Mouse (Mus musculus): ENCODE data around the gene Mapkap1. TPM values are rescaled to one million over a fixed set of nuclear protein-coding genes. Genes with fewer than 3 reads are reported as not detected.

Mapkap1 gene
- polyA plus RNA-seq, 1 experiment from 2014 or later, result 117 TPM

DNA sequence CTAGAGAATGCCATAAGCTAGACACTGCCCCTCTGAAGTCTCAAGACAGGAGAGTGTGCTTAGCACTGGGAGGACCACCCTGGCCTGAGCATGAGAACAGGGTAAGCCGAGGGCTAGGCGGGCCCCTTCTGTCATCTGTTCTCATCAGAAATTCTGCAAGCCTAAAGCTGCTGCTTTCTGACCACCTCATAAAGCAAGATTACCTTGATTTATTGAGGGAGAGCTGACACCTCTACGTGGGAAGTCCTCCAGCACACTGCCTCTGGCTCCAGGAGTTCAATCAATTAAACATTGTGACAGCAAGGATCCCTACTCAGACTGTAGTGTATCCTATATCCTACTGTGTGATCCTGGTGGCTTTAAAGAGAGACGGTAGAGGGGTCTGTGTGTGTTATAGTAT is 166.5 kb downstream of the Mapkap1 start:
- WGBS, result 4% methylated on average over 4 of the region's 4 CpGs
- Histone ChIP-seq H3K36me3 (no peaks in the 10 kb centered on the region), H3K9ac (replicated peaks) (no peak overlapping the region), H3K4me1 (replicated peaks) (peaks cover 79% of the 10 kb centered on the region), H3K27ac (0 out of 2 replicates have a peak overlapping the region, but pooled peaks have one; percentile 12), H3K4me2 (no peak overlapping the region), H3K4me3 (replicated peaks) (no peak overlapping the region), H3K27me3 (peaks cover 7% of the 10 kb centered on the region), H3K9me3 (no peaks in the 10 kb centered on the region)
- peak; percentile 40; the same call in 1 of the 2 replicates for ATAC-seq (ENCODE audit: insufficient number of reproducible peaks, insufficient read depth, low FRiP score, low TSS enrichment, low read depth)

DNA sequence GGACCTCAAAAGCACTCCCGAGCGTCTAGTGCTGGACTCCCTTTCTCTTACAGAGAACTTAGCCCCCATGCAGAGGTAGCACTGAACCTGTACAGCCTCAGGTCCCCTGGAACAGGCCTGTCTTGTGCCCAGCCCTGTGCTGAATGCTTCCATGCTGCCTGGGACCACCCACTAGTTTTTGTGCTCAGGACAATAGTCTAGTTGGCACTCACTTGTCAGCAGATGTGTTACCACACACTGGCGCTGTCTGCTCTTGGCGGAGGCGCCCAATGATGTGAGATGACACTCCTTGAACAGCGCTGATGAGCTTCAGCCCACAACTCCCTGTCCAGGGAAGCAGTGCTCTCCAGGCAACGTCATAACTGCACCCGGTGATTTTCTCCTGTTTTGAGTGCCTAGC is 182.0 kb downstream of the Mapkap1 start:
- Histone ChIP-seq H3K9ac (replicated peaks) (no peak overlapping the region), H3K4me3 (replicated peaks) (no peak overlapping the region), H3K27ac (no peak overlapping the region), H3K36me3 (peaks cover 31% of the 10 kb centered on the region), H3K4me1 (replicated peaks) (peaks cover 22% of the 10 kb centered on the region), H3K4me2 (no peak overlapping the region), H3K27me3 (no peaks in the 10 kb centered on the region), H3K9me3 (no peaks in the 10 kb centered on the region)
- 82% methylated on average over 8 of the region's 8 CpGs for WGBS
- no peak for ATAC-seq (ENCODE audit: insufficient number of reproducible peaks, insufficient read depth, low FRiP score, low TSS enrichment, low read depth)

DNA sequence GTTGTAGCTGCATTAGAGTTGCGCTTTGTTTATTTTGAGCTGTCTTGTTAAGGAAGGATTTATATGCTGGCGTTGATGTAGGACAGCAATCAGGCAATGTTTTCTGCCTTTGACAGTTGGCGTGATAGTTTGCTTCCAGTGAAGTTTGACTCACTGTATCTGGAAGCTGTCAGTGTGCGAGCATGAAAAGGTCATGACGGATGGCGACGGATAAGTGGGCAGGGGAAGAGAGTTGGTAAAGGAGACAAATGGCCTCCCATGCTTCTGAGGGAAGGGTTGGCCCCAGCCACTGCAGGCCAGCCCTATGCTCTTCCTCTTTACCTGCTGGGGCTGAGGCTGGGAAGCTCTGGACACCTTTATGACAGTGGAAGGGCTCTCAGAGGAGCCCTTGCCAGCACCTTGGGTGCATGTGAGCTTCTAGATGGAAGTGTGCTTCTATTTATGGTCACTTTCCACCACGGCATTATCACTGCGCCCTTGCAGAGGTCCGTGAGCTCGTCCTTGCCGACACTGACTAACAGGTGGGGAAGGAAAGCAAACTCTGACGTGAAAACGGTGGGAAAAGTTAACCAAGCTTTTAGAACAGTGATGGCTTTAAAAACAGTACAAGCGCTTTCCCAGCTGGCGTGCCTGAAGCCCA is 185.3 kb downstream of the Mapkap1 start:
- ATAC-seq (ENCODE audit: insufficient number of reproducible peaks, insufficient read depth, low FRiP score, low TSS enrichment, low read depth), result no peak
- Histone ChIP-seq H3K4me1 (replicated peaks) (peaks cover 22% of the 10 kb centered on the region), H3K4me2 (no peak overlapping the region), H3K9me3 (no peaks in the 10 kb centered on the region), H3K36me3 (0 out of 2 replicates have a peak, but pooled peaks cover 6% of the 10 kb centered on the region), H3K4me3 (replicated peaks) (no peak overlapping the region), H3K27me3 (no peaks in the 10 kb centered on the region), H3K9ac (replicated peaks) (no peak overlapping the region), H3K27ac (peak overlapping the region; percentile 82)
- 45% methylated on average over 16 of the region's 16 CpGs for WGBS

DNA sequence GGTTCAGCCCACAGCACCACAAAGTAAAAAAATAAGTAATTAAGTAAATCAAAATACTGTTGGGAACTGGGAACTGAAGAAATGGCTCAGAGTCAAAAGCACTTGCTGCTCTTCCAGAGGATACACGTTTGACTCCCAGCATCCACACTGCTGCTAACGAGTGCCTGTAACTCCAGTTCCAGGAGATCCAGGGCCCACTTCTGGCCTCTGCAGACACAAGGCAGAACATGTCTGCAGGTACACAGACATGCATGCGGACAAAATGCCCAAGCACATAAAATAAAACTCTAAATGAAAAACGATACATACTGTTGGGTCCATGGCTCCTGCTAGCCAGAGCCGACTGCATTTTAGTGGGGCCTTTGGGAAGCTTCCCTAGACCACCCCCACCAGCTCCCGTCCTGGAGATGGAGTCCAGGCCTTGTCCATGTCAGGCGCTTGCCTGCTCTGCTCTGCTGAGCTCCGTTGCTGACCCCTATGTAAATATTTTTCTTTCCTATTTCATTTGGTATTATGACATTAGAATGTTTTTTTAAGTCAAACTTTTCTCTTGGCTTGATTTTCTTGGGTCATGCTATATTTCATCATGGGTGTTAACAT is 185.9 kb downstream of the Mapkap1 start:
- 33% methylated on average over 8 of the region's 8 CpGs for WGBS
- Histone ChIP-seq H3K9ac (replicated peaks) (no peak overlapping the region), H3K27ac (peak overlapping the region; percentile 82), H3K4me2 (no peak overlapping the region), H3K4me1 (replicated peaks) (peaks cover 22% of the 10 kb centered on the region), H3K9me3 (no peaks in the 10 kb centered on the region), H3K36me3 (0 out of 2 replicates have a peak, but pooled peaks cover 3% of the 10 kb centered on the region), H3K4me3 (replicated peaks) (no peak overlapping the region), H3K27me3 (no peaks in the 10 kb centered on the region)
- no peak; the same call in 1 of the 2 replicates for ATAC-seq (ENCODE audit: insufficient number of reproducible peaks, insufficient read depth, low FRiP score, low TSS enrichment, low read depth)

- 89% methylated on average over 5 of the region's 5 CpGs for WGBS
- Histone ChIP-seq H3K9me3 (no peaks in the 10 kb centered on the region), H3K4me3 (replicated peaks) (no peak overlapping the region), H3K36me3 (peaks cover 6% of the 10 kb centered on the region), H3K4me1 (replicated peaks) (peaks cover 18% of the 10 kb centered on the region), H3K9ac (replicated peaks) (no peak overlapping the region), H3K4me2 (no peak overlapping the region), H3K27ac (no peak overlapping the region), H3K27me3 (no peaks in the 10 kb centered on the region)
- ATAC-seq (ENCODE audit: insufficient number of reproducible peaks, insufficient read depth, low FRiP score, low TSS enrichment, low read depth), result no peak
Observed at GRCm38 (mm10) chr2:34594001-34594400, 187.4 kb downstream of the Mapkap1 start.

DNA sequence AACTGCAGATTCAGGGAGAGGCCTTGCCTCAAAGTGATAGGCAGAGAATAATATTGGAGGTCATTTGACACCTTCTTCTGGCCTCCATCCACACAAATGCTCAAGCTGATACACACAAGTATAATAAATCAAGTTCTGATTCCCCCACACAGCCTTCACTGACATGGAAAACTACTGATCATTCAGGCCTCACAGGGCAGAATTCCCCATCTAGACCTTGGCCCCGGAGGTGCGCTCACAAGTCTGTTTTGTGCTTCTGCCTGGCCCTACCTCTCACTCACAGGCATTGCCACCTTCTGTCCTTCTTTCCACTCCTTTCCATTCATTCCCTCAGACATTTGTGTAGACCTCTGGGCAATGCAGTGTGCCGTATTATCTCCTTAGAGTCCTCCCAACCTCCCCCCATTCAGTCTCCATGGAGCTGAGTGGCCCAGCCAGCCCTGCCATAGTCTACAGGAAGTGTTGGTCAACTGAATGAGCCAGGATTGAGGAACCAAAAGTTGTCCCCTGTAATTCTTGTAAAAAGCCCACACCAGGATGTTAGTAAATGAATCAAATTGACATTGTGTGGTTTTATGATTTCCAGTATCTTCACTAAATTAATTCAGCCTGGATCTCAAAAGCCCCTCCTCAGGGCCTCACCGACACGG is 193.2 kb downstream of the Mapkap1 start:
- no peaks in the 10 kb centered on the region for H3K27me3 ChIP-seq
- no peak overlapping the region for H3K27ac ChIP-seq
- H3K9ac ChIP-seq (replicated peaks), result no peak overlapping the region
- no peak overlapping the region for H3K4me2 ChIP-seq
- peaks cover 12% of the 10 kb centered on the region for H3K36me3 ChIP-seq
- peaks cover 41% of the 10 kb centered on the region for H3K4me1 ChIP-seq (replicated peaks)
- no peak overlapping the region for H3K4me3 ChIP-seq (replicated peaks)
- no peak for ATAC-seq (ENCODE audit: insufficient number of reproducible peaks, insufficient read depth, low FRiP score, low TSS enrichment, low read depth)
- 52% methylated on average over 5 of the region's 5 CpGs for WGBS
- no peaks in the 10 kb centered on the region for H3K9me3 ChIP-seq

- Histone ChIP-seq H3K9ac (replicated peaks) (no peak overlapping the region), H3K27ac (no peak overlapping the region), H3K4me2 (no peak overlapping the region), H3K4me1 (replicated peaks) (peaks cover 41% of the 10 kb centered on the region), H3K4me3 (replicated peaks) (no peak overlapping the region), H3K36me3 (peaks cover 12% of the 10 kb centered on the region), H3K9me3 (no peaks in the 10 kb centered on the region), H3K27me3 (no peaks in the 10 kb centered on the region)
- ATAC-seq (ENCODE audit: insufficient number of reproducible peaks, insufficient read depth, low FRiP score, low TSS enrichment, low read depth), result no peak
- WGBS, result 2% methylated on average over 7 of the region's 7 CpGs
Observed at GRCm38 (mm10) chr2:34600734-34601133, 194.2 kb downstream of the Mapkap1 start.

DNA sequence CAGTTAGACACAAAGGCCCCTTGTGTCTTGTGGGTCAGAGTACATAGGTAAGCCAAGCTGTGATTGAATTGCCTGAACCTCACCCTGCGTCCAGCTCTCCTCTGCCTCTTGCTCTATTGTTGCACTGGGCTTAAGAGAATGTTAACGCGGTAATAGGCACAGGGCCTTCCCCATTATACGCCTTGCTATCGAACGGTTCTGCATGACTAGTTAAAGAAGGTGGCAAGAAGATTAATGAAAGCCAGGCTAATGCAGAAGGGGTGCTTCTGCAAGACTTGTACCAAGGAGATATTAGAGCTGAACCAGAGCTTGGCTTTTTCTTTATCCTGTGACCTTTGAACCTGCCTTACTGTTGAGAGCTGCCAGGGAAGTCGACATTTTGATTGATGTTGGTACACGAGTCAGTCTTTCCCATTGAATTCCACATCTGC is 195.6 kb downstream of the Mapkap1 start:
- ATAC-seq (ENCODE audit: insufficient number of reproducible peaks, insufficient read depth, low FRiP score, low TSS enrichment, low read depth), result no peak
- no peak overlapping the region for H3K9ac ChIP-seq (replicated peaks)
- WGBS, result 21% methylated on average over 8 of the region's 8 CpGs
- H3K4me3 ChIP-seq (replicated peaks), result no peak overlapping the region
- H3K9me3 ChIP-seq, result no peaks in the 10 kb centered on the region
- peaks cover 18% of the 10 kb centered on the region for H3K36me3 ChIP-seq
- H3K27me3 ChIP-seq, result no peaks in the 10 kb centered on the region
- peaks cover 41% of the 10 kb centered on the region for H3K4me1 ChIP-seq (replicated peaks)
- H3K4me2 ChIP-seq, result no peak overlapping the region
- H3K27ac ChIP-seq, result no peak overlapping the region

DNA sequence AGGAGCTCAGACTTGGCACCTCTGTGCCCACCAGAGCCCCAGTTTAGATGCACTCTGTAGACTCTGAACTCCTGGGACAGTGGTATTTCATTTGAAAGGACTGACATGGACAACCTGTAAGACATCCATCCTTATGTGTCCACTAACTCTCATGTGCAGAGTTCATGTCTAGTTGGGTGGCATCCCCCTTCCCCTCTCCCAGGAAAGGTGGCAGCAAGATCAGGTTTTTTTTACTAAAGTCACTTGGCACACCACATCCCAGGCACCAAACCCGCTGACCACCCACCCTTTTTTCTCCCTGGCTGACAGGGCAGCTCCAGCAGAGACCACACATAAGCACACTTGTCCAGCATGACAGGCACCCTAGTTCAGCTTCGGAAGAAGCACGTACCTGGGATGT is 196.3 kb downstream of the Mapkap1 start:
- Histone ChIP-seq H3K9ac (replicated peaks) (no peak overlapping the region), H3K9me3 (no peaks in the 10 kb centered on the region), H3K27me3 (no peaks in the 10 kb centered on the region), H3K4me3 (replicated peaks) (no peak overlapping the region), H3K4me2 (no peak overlapping the region), H3K27ac (no peak overlapping the region), H3K36me3 (peaks cover 18% of the 10 kb centered on the region), H3K4me1 (replicated peaks) (peaks cover 41% of the 10 kb centered on the region)
- 71% methylated on average over 3 of the region's 3 CpGs for WGBS
- no peak for ATAC-seq (ENCODE audit: insufficient number of reproducible peaks, insufficient read depth, low FRiP score, low TSS enrichment, low read depth)

DNA sequence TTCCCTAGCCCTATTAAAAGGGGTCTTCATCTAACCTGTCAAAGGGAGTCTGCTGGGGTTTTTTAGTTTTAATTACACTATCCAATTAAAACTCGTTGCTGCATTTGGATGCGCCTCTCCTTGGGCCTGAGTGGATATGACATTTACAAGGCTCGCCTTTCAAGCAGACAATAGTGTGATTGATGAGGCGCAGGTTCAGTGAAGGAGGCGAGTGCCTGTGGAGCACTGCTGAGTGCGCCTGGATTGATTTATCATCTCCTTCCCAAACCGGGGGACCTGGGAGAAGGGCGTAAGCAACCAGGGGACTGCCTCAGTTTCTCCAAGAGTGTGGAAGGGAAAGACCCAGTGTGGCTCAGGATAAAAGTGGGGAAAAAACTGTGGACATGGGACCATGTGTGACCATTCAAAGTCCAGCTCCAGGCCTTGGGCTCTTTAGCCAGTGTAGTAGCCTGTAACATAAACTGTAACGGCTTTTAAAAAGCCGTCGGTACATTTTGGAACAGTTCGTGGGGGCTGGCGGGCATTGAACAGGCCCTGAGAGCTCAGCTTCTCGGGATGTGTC is 197.2 kb downstream of the Mapkap1 start:
- H3K9me3 ChIP-seq, result no peaks in the 10 kb centered on the region
- peaks cover 19% of the 10 kb centered on the region for H3K36me3 ChIP-seq
- H3K27ac ChIP-seq, result no peak overlapping the region
- no peak overlapping the region for H3K4me3 ChIP-seq (replicated peaks)
- 34% methylated on average over 14 of the region's 14 CpGs for WGBS
- no peak overlapping the region for H3K4me2 ChIP-seq
- no peaks in the 10 kb centered on the region for H3K27me3 ChIP-seq
- H3K9ac ChIP-seq (replicated peaks), result 0 out of 2 replicates have a peak overlapping the region, but pooled peaks have one; percentile 18
- H3K4me1 ChIP-seq (replicated peaks), result peaks cover 41% of the 10 kb centered on the region
- ATAC-seq (ENCODE audit: insufficient number of reproducible peaks, insufficient read depth, low FRiP score, low TSS enrichment, low read depth), result no peak

DNA sequence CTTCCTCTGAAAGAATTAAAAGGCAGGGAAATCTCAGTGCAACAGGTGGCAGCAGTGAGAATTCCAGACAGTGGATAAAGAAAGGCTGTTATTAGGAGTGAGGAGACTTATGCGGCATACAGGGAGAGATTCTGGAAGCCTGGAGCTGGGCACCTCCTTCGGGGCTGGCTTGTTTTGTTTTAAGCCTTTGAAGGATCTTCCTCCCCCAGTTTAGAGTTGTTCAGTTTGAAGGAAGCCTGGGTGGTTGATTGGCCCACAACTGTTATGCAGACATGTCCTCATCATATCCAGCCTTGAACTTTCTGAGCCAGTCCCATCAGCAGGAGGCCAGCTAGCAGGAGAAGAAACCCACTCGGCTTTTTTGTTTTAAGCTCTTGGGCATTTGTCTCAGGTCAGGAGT is 198.5 kb downstream of the Mapkap1 start:
- ATAC-seq (ENCODE audit: insufficient number of reproducible peaks, insufficient read depth, low FRiP score, low TSS enrichment, low read depth), result no peak
- Histone ChIP-seq H3K4me1 (replicated peaks) (peaks cover 41% of the 10 kb centered on the region), H3K27ac (no peak overlapping the region), H3K9ac (replicated peaks) (no peak overlapping the region), H3K9me3 (no peaks in the 10 kb centered on the region), H3K4me3 (replicated peaks) (no peak overlapping the region), H3K36me3 (peaks cover 10% of the 10 kb centered on the region; the same call in 1 of the 2 replicates), H3K4me2 (no peak overlapping the region), H3K27me3 (no peaks in the 10 kb centered on the region)
- WGBS, result 41% methylated on average over 3 of the region's 3 CpGs

Measured in limb, embryonic 12.5 days (tissue).